Mouse (Mus musculus): Measurements from ENCODE around the gene Cyp21a1. TPM values are rescaled to one million over a fixed set of nuclear protein-coding genes. Genes with fewer than 3 reads are reported as not detected.
"Not testable (repeated sequence)": the region's sequence is repeated elsewhere in the genome, so short reads cannot be mapped to it uniquely, and the experiment has no call there.

The Cyp21a1 gene
- polyA plus RNA-seq, 1 experiment = not detected

- no peaks in the 10 kb centered on the region for H3K27me3 ChIP-seq (ENCODE audit: control insufficient read depth, insufficient read depth, low read length, poor library complexity, severe bottlenecking)
- no peak overlapping the region for H3K4me3 ChIP-seq (ENCODE audit: low read depth, low read length)
- H3K36me3 ChIP-seq (ENCODE audit: control insufficient read depth, insufficient read depth, low read length, poor library complexity, severe bottlenecking) = no peaks in the 10 kb centered on the region
- H3K9ac ChIP-seq (ENCODE audit: low read depth, poor library complexity, severe bottlenecking) = no peak overlapping the region
- H3K27ac ChIP-seq (ENCODE audit: insufficient read depth, low read length) = no peak overlapping the region
- H3K4me1 ChIP-seq (ENCODE audit: control insufficient read depth, insufficient read depth, low read length) = no peaks in the 10 kb centered on the region
- TF ChIP-seq POLR2A (IDR thresholded peaks at IDR 0.05; ENCODE audit: insufficient read depth, low read length) (no peak), CTCF (IDR thresholded peaks at IDR 0.05; ENCODE audit: low read depth, low read length) (no peak), EP300 (IDR thresholded peaks at IDR 0.05; ENCODE audit: insufficient read depth, low read depth, low read length) (no peak)
- H3K9me3 ChIP-seq (replicated peaks; ENCODE audit: control insufficient read depth, insufficient read depth, low read length, poor library complexity, severe bottlenecking) = no peaks in the 10 kb centered on the region
These were observed 4.8 kb downstream of the Cyp21a1 start for GRCm38 (mm10) chr17:34799531-34799925.

GRCm38 (mm10) chr17:34798866-34799530 is 5.4 kb downstream of the Cyp21a1 start:
- no peaks in the 10 kb centered on the region for H3K36me3 ChIP-seq (ENCODE audit: control insufficient read depth, insufficient read depth, low read length, poor library complexity, severe bottlenecking)
- no peak overlapping the region for H3K9ac ChIP-seq (ENCODE audit: low read depth, poor library complexity, severe bottlenecking)
- H3K27ac ChIP-seq (ENCODE audit: insufficient read depth, low read length) = no peak overlapping the region
- no peaks in the 10 kb centered on the region for H3K27me3 ChIP-seq (ENCODE audit: control insufficient read depth, insufficient read depth, low read length, poor library complexity, severe bottlenecking)
- no peaks in the 10 kb centered on the region for H3K4me1 ChIP-seq (ENCODE audit: control insufficient read depth, insufficient read depth, low read length)
- no peaks in the 10 kb centered on the region for H3K9me3 ChIP-seq (replicated peaks; ENCODE audit: control insufficient read depth, insufficient read depth, low read length, poor library complexity, severe bottlenecking)
- H3K4me3 ChIP-seq (ENCODE audit: low read depth, low read length) = no peak overlapping the region
- no peak for TF ChIP-seq POLR2A (IDR thresholded peaks at IDR 0.05; ENCODE audit: insufficient read depth, low read length)
- no peak for TF ChIP-seq CTCF (IDR thresholded peaks at IDR 0.05; ENCODE audit: low read depth, low read length)

- H3K27me3 ChIP-seq (ENCODE audit: control insufficient read depth, insufficient read depth, low read length, poor library complexity, severe bottlenecking); H3K27ac ChIP-seq (ENCODE audit: insufficient read depth, low read length); H3K9ac ChIP-seq (ENCODE audit: low read depth, poor library complexity, severe bottlenecking); H3K9me3 ChIP-seq (replicated peaks; ENCODE audit: control insufficient read depth, insufficient read depth, low read length, poor library complexity, severe bottlenecking); H3K36me3 ChIP-seq (ENCODE audit: control insufficient read depth, insufficient read depth, low read length, poor library complexity, severe bottlenecking); H3K4me3 ChIP-seq (ENCODE audit: low read depth, low read length); H3K4me1 ChIP-seq (ENCODE audit: control insufficient read depth, insufficient read depth, low read length): not testable (repeated sequence)
These were observed 6.3 kb downstream of the Cyp21a1 start for GRCm38 (mm10) chr17:34798071-34798470.

DNA sequence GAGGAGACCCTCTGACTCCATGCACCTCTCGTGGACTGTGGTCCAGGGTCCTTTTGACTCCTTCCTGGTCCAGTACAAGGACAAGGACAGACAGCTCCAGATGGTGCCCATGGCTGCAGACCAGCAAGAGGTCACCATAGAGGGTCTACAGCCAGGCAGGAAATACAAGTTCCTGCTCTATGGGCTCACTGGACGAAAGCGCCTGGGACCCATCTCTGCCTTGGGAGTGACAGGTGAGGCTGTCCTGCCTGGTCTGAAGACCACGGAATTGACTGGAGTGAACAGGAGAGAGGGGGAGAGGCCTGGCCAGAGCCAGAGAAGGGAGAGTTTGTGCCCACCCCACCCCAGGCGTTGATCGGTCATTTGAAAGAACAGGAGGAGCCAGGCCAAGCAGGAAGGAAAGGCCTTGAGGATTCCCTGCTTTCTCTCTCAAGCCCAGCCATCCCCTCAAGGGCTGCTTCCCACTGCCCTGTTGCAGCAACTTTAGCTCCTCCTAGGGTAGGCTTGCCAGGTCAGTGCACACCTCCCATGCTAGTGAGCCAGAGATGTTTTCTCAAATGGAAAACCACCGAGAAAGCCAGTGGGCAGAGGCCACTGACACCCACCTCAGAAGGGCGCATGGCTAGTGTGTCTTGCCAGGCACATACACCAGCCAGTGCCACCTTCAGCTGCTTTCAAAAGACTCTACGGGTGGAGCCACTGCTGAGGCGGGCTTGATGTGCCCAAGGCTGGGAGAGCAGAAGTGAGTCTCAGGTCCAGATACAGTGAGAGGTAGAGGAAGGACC is 7.0 kb downstream of the Cyp21a1 start:
- H3K9me3 ChIP-seq (replicated peaks; ENCODE audit: control insufficient read depth, insufficient read depth, low read length, poor library complexity, severe bottlenecking); H3K27me3 ChIP-seq (ENCODE audit: control insufficient read depth, insufficient read depth, low read length, poor library complexity, severe bottlenecking); H3K36me3 ChIP-seq (ENCODE audit: control insufficient read depth, insufficient read depth, low read length, poor library complexity, severe bottlenecking); H3K4me3 ChIP-seq (ENCODE audit: low read depth, low read length); H3K27ac ChIP-seq (ENCODE audit: insufficient read depth, low read length); H3K4me1 ChIP-seq (ENCODE audit: control insufficient read depth, insufficient read depth, low read length); H3K9ac ChIP-seq (ENCODE audit: low read depth, poor library complexity, severe bottlenecking): not testable (repeated sequence)

DNA sequence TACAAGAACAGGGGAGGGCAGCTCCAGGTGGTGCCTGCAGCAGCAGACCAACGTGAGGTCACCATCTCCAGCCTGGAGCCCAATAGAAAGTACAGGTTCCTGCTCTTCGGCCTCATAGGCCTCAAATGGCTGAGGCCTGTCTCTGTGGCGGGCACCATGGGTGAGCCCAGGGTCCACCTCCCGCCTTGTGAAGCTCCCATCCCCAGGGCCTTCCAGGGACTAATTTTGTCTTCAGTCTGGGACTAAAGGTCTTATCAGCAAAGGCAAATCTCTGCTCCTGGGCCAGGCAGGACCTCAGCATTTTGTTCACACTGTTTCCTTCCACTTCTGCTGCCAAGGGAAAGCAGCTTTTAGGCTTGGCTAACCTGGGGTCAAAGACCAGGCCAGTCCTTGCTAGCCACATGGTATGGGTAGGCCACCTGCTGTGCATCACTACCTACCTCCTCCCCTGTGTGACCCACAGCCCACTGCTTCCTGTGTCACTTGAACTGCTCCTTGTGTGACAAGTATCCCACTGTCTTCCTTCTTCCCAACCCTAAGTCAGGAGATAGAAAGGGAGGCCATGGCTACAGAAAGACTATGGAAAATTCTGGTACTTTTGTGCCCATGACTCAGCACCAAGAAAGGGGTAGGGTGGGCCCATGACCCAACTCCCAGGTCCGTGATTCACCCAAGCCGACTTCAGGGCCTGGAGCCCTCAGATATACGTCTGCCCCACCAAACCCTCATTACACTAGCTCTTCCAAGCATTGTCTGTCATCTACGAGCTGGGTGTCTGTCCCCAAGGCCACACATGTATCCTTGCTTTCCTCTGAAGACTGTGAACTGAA is 7.8 kb downstream of the Cyp21a1 start:
- no peak overlapping the region for H3K27ac ChIP-seq (ENCODE audit: insufficient read depth, low read length)
- TF ChIP-seq EP300 (IDR thresholded peaks at IDR 0.05; ENCODE audit: insufficient read depth, low read depth, low read length) (no peak), CTCF (IDR thresholded peaks at IDR 0.05; ENCODE audit: low read depth, low read length) (no peak), POLR2A (IDR thresholded peaks at IDR 0.05; ENCODE audit: insufficient read depth, low read length) (no peak)
- H3K27me3 ChIP-seq (ENCODE audit: control insufficient read depth, insufficient read depth, low read length, poor library complexity, severe bottlenecking) = no peaks in the 10 kb centered on the region
- H3K36me3 ChIP-seq (ENCODE audit: control insufficient read depth, insufficient read depth, low read length, poor library complexity, severe bottlenecking) = no peaks in the 10 kb centered on the region
- H3K9me3 ChIP-seq (replicated peaks; ENCODE audit: control insufficient read depth, insufficient read depth, low read length, poor library complexity, severe bottlenecking) = 0 out of 2 replicates have a peak, but pooled peaks cover 4% of the 10 kb centered on the region
- H3K9ac ChIP-seq (ENCODE audit: low read depth, poor library complexity, severe bottlenecking) = no peak overlapping the region
- no peak overlapping the region for H3K4me3 ChIP-seq (ENCODE audit: low read depth, low read length)
- H3K4me1 ChIP-seq (ENCODE audit: control insufficient read depth, insufficient read depth, low read length) = no peaks in the 10 kb centered on the region

DNA sequence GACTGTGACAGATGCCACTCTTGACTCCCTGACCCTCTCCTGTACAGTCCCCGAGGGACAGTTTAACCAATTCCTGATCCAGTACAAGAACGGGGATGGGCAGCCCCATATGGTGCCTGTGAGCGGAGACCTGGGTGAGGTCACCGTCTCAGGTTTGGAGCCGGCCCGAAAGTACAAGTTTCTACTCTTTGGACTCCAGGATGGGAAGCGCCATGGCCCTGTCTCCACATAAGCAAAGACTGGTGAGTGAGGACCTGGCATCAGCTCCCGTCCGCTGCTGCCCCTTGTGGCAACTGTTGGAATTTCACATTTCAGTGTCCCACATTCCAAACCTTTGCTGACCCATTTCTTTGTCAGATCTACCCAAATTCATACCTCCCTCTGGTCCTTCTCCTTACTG is 8.7 kb downstream of the Cyp21a1 start:
- H3K9me3 ChIP-seq (replicated peaks; ENCODE audit: control insufficient read depth, insufficient read depth, low read length, poor library complexity, severe bottlenecking) = 0 out of 2 replicates have a peak, but pooled peaks cover 4% of the 10 kb centered on the region
- H3K4me1 ChIP-seq (ENCODE audit: control insufficient read depth, insufficient read depth, low read length) = no peaks in the 10 kb centered on the region
- no peaks in the 10 kb centered on the region for H3K27me3 ChIP-seq (ENCODE audit: control insufficient read depth, insufficient read depth, low read length, poor library complexity, severe bottlenecking)
- H3K27ac ChIP-seq (ENCODE audit: insufficient read depth, low read length) = no peak overlapping the region
- H3K36me3 ChIP-seq (ENCODE audit: control insufficient read depth, insufficient read depth, low read length, poor library complexity, severe bottlenecking) = no peaks in the 10 kb centered on the region
- TF ChIP-seq CTCF (IDR thresholded peaks at IDR 0.05; ENCODE audit: low read depth, low read length) (peak; percentile 48), EP300 (IDR thresholded peaks at IDR 0.05; ENCODE audit: insufficient read depth, low read depth, low read length) (no peak)
- no peak overlapping the region for H3K9ac ChIP-seq (ENCODE audit: low read depth, poor library complexity, severe bottlenecking)
- H3K4me3 ChIP-seq (ENCODE audit: low read depth, low read length) = no peak overlapping the region

Measured in ES-Bruce4 (cell line).